In genomic region chr8:92029516-92029915, GRCm38 (mm10) we compare ENCODE assay signal across 29 mouse cellular contexts.
A peak's percentile ranks its signal among the peaks of the same experiment; 100 is the strongest.
DNase-seq lines count a peak whose midpoint lies in the region; ATAC-seq lines count a peak whose summit lies in the region.
"Had no signal": no experiment of that assay in that cellular context is flagged by ENCODE, and none has a peak within 500 bp of the region (broad histone marks: within the 10 kb centered on the region; RNA-seq: fewer than 3 reads in every experiment).

No protein-coding gene starts in this region.

- peak; percentile 22 for DNase-seq in forebrain, embryonic 14.5 days (ENCODE audit: low spot score)
- DNase-seq in hindbrain, embryonic 14.5 days (ENCODE audit: low spot score) = peak; percentile 57
- no peak for DNase-seq in c-Kit-positive CD71-positive TER-119-positive erythroid progenitor cells, embryonic 14.5 days (ENCODE audit: low spot score)
- no peak for DNase-seq in embryo, embryonic 10.5 days (ENCODE audit: low spot score)
- DNase-seq: adrenal gland, adult 8-10 months; cerebellum, adult 11 months; cerebellum, adult 9-10 months; gastrocnemius, adult 2 months; gastrocnemius, postnatal 36 days; heart, adult 2 months; kidney, adult 2 months; kidney, postnatal 36 days; lung, embryonic 14.5 days; lung, postnatal 14 days; right cerebral cortex, postnatal 25 days; thymus, postnatal 14 days had no signal

- no peak overlapping the region for H3K27ac ChIP-seq in forebrain, embryonic 14.5 days (ENCODE audit: low read depth, low read length)
- no peak overlapping the region for H3K27ac ChIP-seq in forebrain, embryonic 16.5 days (ENCODE audit: low read length)
- peak overlapping the region; percentile 19; the same call in 1 of the 2 replicates for H3K27ac ChIP-seq in midbrain, embryonic 13.5 days
- H3K27ac ChIP-seq in midbrain, embryonic 16.5 days (ENCODE audit: low read length) = no peak overlapping the region
- H3K27ac ChIP-seq in hindbrain, embryonic 14.5 days = peak overlapping the region; percentile 69
- H3K27ac ChIP-seq: gastrocnemius, adult 2 months; heart, adult 2 months; intestine, embryonic 15.5 days; layer of hippocampus, adult 2 months; left cerebral cortex, adult 2 months; limb, embryonic 12.5 days; liver, embryonic 15.5 days; neural tube, embryonic 12.5 days; stomach, embryonic 15.5 days had no signal

- H3K9ac ChIP-seq in forebrain, embryonic 14.5 days (ENCODE audit: low read length) = no peak overlapping the region
- no peak overlapping the region for H3K9ac ChIP-seq in forebrain, embryonic 16.5 days (replicated peaks; ENCODE audit: low read depth, low read length)
- H3K9ac ChIP-seq in midbrain, embryonic 13.5 days (replicated peaks) = peak overlapping the region; percentile 3; the same call in 1 of the 2 replicates
- H3K9ac ChIP-seq in midbrain, embryonic 16.5 days (ENCODE audit: low read depth, low read length) = no peak overlapping the region
- peak overlapping the region; percentile 39; the same call in 1 of the 2 replicates for H3K9ac ChIP-seq in hindbrain, embryonic 14.5 days
- H3K9ac ChIP-seq: heart, embryonic 12.5 days; intestine, embryonic 15.5 days; limb, embryonic 12.5 days; liver, embryonic 15.5 days; lung, embryonic 14.5 days; neural tube, embryonic 12.5 days; stomach, embryonic 15.5 days had no signal

- no peaks in the 10 kb centered on the region for H3K36me3 ChIP-seq in forebrain, embryonic 14.5 days (ENCODE audit: control insufficient read depth, insufficient read depth, low read length)
- H3K36me3 ChIP-seq in forebrain, embryonic 16.5 days (ENCODE audit: control insufficient read depth, insufficient read depth) = no peaks in the 10 kb centered on the region
- no peaks in the 10 kb centered on the region for H3K36me3 ChIP-seq in midbrain, embryonic 13.5 days
- no peaks in the 10 kb centered on the region for H3K36me3 ChIP-seq in midbrain, embryonic 16.5 days (ENCODE audit: control insufficient read depth, insufficient read depth, low read length)
- no peaks in the 10 kb centered on the region for H3K36me3 ChIP-seq in hindbrain, embryonic 14.5 days (replicated peaks; ENCODE audit: control insufficient read depth, insufficient read depth)
- H3K36me3 ChIP-seq: heart, embryonic 12.5 days; intestine, embryonic 15.5 days; limb, embryonic 12.5 days; liver, embryonic 15.5 days; neural tube, embryonic 12.5 days; stomach, embryonic 15.5 days had no signal

- 35% methylated on average over 6 of the region's 6 CpGs for WGBS in forebrain, embryonic 14.5 days
- 22% methylated on average over 6 of the region's 6 CpGs for WGBS in forebrain, embryonic 16.5 days
- 24% methylated on average over 6 of the region's 6 CpGs for WGBS in midbrain, embryonic 13.5 days
- WGBS in midbrain, embryonic 16.5 days = 27% methylated on average over 6 of the region's 6 CpGs
- WGBS in hindbrain, embryonic 14.5 days = 9% methylated on average over 6 of the region's 6 CpGs

- H3K9me3 ChIP-seq in forebrain, embryonic 14.5 days (replicated peaks; ENCODE audit: control insufficient read depth, low read length) = no peaks in the 10 kb centered on the region
- H3K9me3 ChIP-seq in forebrain, embryonic 16.5 days (ENCODE audit: control insufficient read depth, low read length) = no peaks in the 10 kb centered on the region
- H3K9me3 ChIP-seq in midbrain, embryonic 13.5 days = no peaks in the 10 kb centered on the region
- H3K9me3 ChIP-seq in midbrain, embryonic 16.5 days (replicated peaks; ENCODE audit: control insufficient read depth, low read length, poor library complexity, severe bottlenecking) = no peaks in the 10 kb centered on the region
- no peaks in the 10 kb centered on the region for H3K9me3 ChIP-seq in hindbrain, embryonic 14.5 days (ENCODE audit: control insufficient read depth, low read length)
- H3K9me3 ChIP-seq: heart, embryonic 12.5 days; intestine, embryonic 15.5 days; limb, embryonic 12.5 days; liver, embryonic 15.5 days; neural tube, embryonic 12.5 days; stomach, embryonic 15.5 days had no signal

- H3K27me3 ChIP-seq in forebrain, embryonic 14.5 days (replicated peaks; ENCODE audit: control insufficient read depth, insufficient read depth, low read length) = peaks cover 34% of the 10 kb centered on the region
- peaks cover 33% of the 10 kb centered on the region for H3K27me3 ChIP-seq in forebrain, embryonic 16.5 days (replicated peaks; ENCODE audit: control insufficient read depth, insufficient read depth, low read length)
- peaks cover 27% of the 10 kb centered on the region; the same call in 1 of the 2 replicates for H3K27me3 ChIP-seq in midbrain, embryonic 13.5 days
- H3K27me3 ChIP-seq in midbrain, embryonic 16.5 days (ENCODE audit: control insufficient read depth, insufficient read depth, low read depth, low read length) = peaks cover 7% of the 10 kb centered on the region
- H3K27me3 ChIP-seq in hindbrain, embryonic 14.5 days (ENCODE audit: control insufficient read depth, insufficient read depth, low read length) = peaks cover 18% of the 10 kb centered on the region
- H3K27me3 ChIP-seq: CH12.LX; neural tube, embryonic 12.5 days had no signal

- no peak overlapping the region for H3K4me3 ChIP-seq in forebrain, embryonic 14.5 days (ENCODE audit: low read depth, low read length)
- no peak overlapping the region for H3K4me3 ChIP-seq in forebrain, embryonic 16.5 days (replicated peaks; ENCODE audit: low read length)
- no peak overlapping the region for H3K4me3 ChIP-seq in midbrain, embryonic 13.5 days (replicated peaks)
- no peak overlapping the region for H3K4me3 ChIP-seq in midbrain, embryonic 16.5 days (ENCODE audit: low read depth, low read length)
- H3K4me3 ChIP-seq in hindbrain, embryonic 14.5 days (replicated peaks; ENCODE audit: low read length) = no peak overlapping the region
- H3K4me3 ChIP-seq: erythroblast, embryonic 14.5 days; gastrocnemius, adult 2 months; heart, adult 2 months; heart, embryonic 12.5 days; intestine, embryonic 15.5 days; layer of hippocampus, adult 2 months; left cerebral cortex, adult 2 months; limb, embryonic 12.5 days; liver, embryonic 15.5 days; neural tube, embryonic 12.5 days; stomach, embryonic 15.5 days had no signal

- ATAC-seq in forebrain, embryonic 14.5 days = no peak
- ATAC-seq in forebrain, embryonic 16.5 days = no peak
- no peak for ATAC-seq in midbrain, embryonic 13.5 days
- ATAC-seq in midbrain, embryonic 16.5 days = no peak
- no peak; the same call in 1 of the 2 replicates for ATAC-seq in hindbrain, embryonic 14.5 days (ENCODE audit: low FRiP score)
- ATAC-seq: intestine, embryonic 15.5 days had no signal

- no peaks in the 10 kb centered on the region for H3K4me1 ChIP-seq in forebrain, embryonic 14.5 days (ENCODE audit: control insufficient read depth, insufficient read depth, low read length)
- peaks cover 7% of the 10 kb centered on the region for H3K4me1 ChIP-seq in forebrain, embryonic 16.5 days (replicated peaks; ENCODE audit: control insufficient read depth, insufficient read depth, low read length)
- H3K4me1 ChIP-seq in midbrain, embryonic 13.5 days (replicated peaks) = peaks cover 60% of the 10 kb centered on the region
- H3K4me1 ChIP-seq in midbrain, embryonic 16.5 days (ENCODE audit: control insufficient read depth, insufficient read depth, low read length) = peaks cover 19% of the 10 kb centered on the region
- H3K4me1 ChIP-seq in hindbrain, embryonic 14.5 days (replicated peaks; ENCODE audit: control insufficient read depth, insufficient read depth, low read length) = peaks cover 31% of the 10 kb centered on the region; the same call in 1 of the 2 replicates
- H3K4me1 ChIP-seq: intestine, embryonic 15.5 days; limb, embryonic 12.5 days; neural tube, embryonic 12.5 days; stomach, embryonic 15.5 days had no signal

- no peak overlapping the region for H3K4me2 ChIP-seq in forebrain, embryonic 14.5 days (ENCODE audit: low read length)
- no peak overlapping the region for H3K4me2 ChIP-seq in forebrain, embryonic 16.5 days (ENCODE audit: low read length)
- no peak overlapping the region for H3K4me2 ChIP-seq in midbrain, embryonic 13.5 days (replicated peaks)
- H3K4me2 ChIP-seq in midbrain, embryonic 16.5 days (ENCODE audit: low read length) = no peak overlapping the region
- peak overlapping the region; percentile 17; the same call in 1 of the 2 replicates for H3K4me2 ChIP-seq in hindbrain, embryonic 14.5 days (replicated peaks)
- H3K4me2 ChIP-seq: heart, embryonic 12.5 days; intestine, embryonic 15.5 days; limb, embryonic 12.5 days; liver, embryonic 15.5 days; lung, embryonic 14.5 days; neural tube, embryonic 12.5 days; stomach, embryonic 15.5 days had no signal

Comparison
In these comparisons a context has a peak if more than half of its experiments do, and no peak if none do; other contexts are left out.
1. H3K27ac ChIP-seq: peak in midbrain, embryonic 13.5 days (single experiment) and hindbrain, embryonic 14.5 days (single experiment); none in forebrain, embryonic 14.5 days (single experiment), forebrain, embryonic 16.5 days (single experiment) and midbrain, embryonic 16.5 days (single experiment).
2. H3K9ac ChIP-seq: peak in midbrain, embryonic 13.5 days (single experiment) and hindbrain, embryonic 14.5 days (single experiment); none in forebrain, embryonic 14.5 days (single experiment), forebrain, embryonic 16.5 days (single experiment) and midbrain, embryonic 16.5 days (single experiment).
3. DNase-seq: peak in forebrain, embryonic 14.5 days (single experiment) and hindbrain, embryonic 14.5 days (single experiment); none in c-Kit-positive CD71-positive TER-119-positive erythroid progenitor cells, embryonic 14.5 days (single experiment) and embryo, embryonic 10.5 days (single experiment).